Mouse (Mus musculus): ENCODE measurements around the gene Ccdc85b. TPM values are rescaled to one million over a fixed set of nuclear protein-coding genes. Genes with fewer than 3 reads are reported as not detected.

Gene Ccdc85b
- 11.6 and 12.5 TPM in 2 replicates for polyA plus RNA-seq (2015; fragmentation: Nextera tagmentation; extraction: Ambion mirVana)

- Histone ChIP-seq H3K27me3 (ENCODE audit: control insufficient read depth, insufficient read depth, low read length) (no peaks in the 10 kb centered on the region), H3K9ac (ENCODE audit: low read length) (peak within 1 kb of the TSS; percentile 91), H3K4me2 (replicated peaks; ENCODE audit: low read depth) (peak within 1 kb of the TSS; percentile 91), H3K4me3 (ENCODE audit: low read depth, low read length) (peak within 1 kb of the TSS; percentile 82), H3K36me3 (ENCODE audit: control insufficient read depth, insufficient read depth, low read length) (peaks cover 5% of the 10 kb centered on the region), H3K27ac (replicated peaks) (peak within 1 kb of the TSS; percentile 98), H3K9me3 (ENCODE audit: control insufficient read depth, low read length) (no peaks in the 10 kb centered on the region), H3K4me1 (replicated peaks; ENCODE audit: control insufficient read depth, insufficient read depth) (peaks cover 2% of the 10 kb centered on the region; the same call in 1 of the 2 replicates)
- DNase-seq (ENCODE audit: low spot score): no peak
- no peak for ATAC-seq (ENCODE audit: low FRiP score, low TSS enrichment)
- TF ChIP-seq CTCF (IDR thresholded peaks at IDR 0.05; ENCODE audit: low read depth) (no peak), EP300 (optimal IDR thresholded peaks at IDR 0.05) (no peak)
- WGBS: 5% methylated on average over 14 of the region's 14 CpGs
Observed at GRCm38 (mm10) chr19:5457746-5458442, at the start of gene Ccdc85b. Gene Ccdc85b, minus strand, starts transcription at chr19:5457894.

GRCm38 (mm10) chr19:5503687-5504086 lies 46.0 kb upstream of the Ccdc85b start, which contains the start of gene 1700020D05Rik:
Gene 1700020D05Rik, minus strand, starts transcription at chr19:5503787.
- H3K27ac ChIP-seq (replicated peaks): no peak within 1 kb of the TSS
- no peak within 1 kb of the TSS for H3K4me3 ChIP-seq (ENCODE audit: low read depth, low read length)
- TF ChIP-seq EP300 (optimal IDR thresholded peaks at IDR 0.05): no peak
- TF ChIP-seq CTCF (IDR thresholded peaks at IDR 0.05; ENCODE audit: low read depth): no peak
- H3K36me3 ChIP-seq (ENCODE audit: control insufficient read depth, insufficient read depth, low read length): no peaks in the 10 kb centered on the region
- H3K4me1 ChIP-seq (replicated peaks; ENCODE audit: control insufficient read depth, insufficient read depth): no peaks in the 10 kb centered on the region
- 55% methylated on average over 17 of the region's 17 CpGs for WGBS
- H3K9ac ChIP-seq (ENCODE audit: low read length): no peak within 1 kb of the TSS
- H3K27me3 ChIP-seq (ENCODE audit: control insufficient read depth, insufficient read depth, low read length): no peaks in the 10 kb centered on the region
- ATAC-seq (ENCODE audit: low FRiP score, low TSS enrichment): no peak
- H3K4me2 ChIP-seq (replicated peaks; ENCODE audit: low read depth): no peak within 1 kb of the TSS
- H3K9me3 ChIP-seq (ENCODE audit: control insufficient read depth, low read length): no peaks in the 10 kb centered on the region
- DNase-seq (ENCODE audit: low spot score): no peak

- Histone ChIP-seq H3K4me1 (replicated peaks; ENCODE audit: control insufficient read depth, insufficient read depth) (no peaks in the 10 kb centered on the region), H3K27me3 (ENCODE audit: control insufficient read depth, insufficient read depth, low read length) (no peaks in the 10 kb centered on the region), H3K9ac (ENCODE audit: low read length) (no peak overlapping the region), H3K9me3 (ENCODE audit: control insufficient read depth, low read length) (no peaks in the 10 kb centered on the region), H3K36me3 (ENCODE audit: control insufficient read depth, insufficient read depth, low read length) (peaks cover 14% of the 10 kb centered on the region), H3K27ac (replicated peaks) (no peak overlapping the region), H3K4me2 (replicated peaks; ENCODE audit: low read depth) (no peak overlapping the region), H3K4me3 (ENCODE audit: low read depth, low read length) (no peak overlapping the region)
- DNase-seq (ENCODE audit: low spot score) (no peak), ATAC-seq (ENCODE audit: low FRiP score, low TSS enrichment) (no peak)
- WGBS: 81% methylated on average over 2 of the region's 2 CpGs
- no peak for TF ChIP-seq CTCF (IDR thresholded peaks at IDR 0.05; ENCODE audit: low read depth)
Observed at GRCm38 (mm10) chr19:5500330-5500875, 42.7 kb upstream of the Ccdc85b start.

- TF ChIP-seq CTCF (IDR thresholded peaks at IDR 0.05; ENCODE audit: low read depth): no peak
- no peak for TF ChIP-seq EP300 (optimal IDR thresholded peaks at IDR 0.05)
- no peaks in the 10 kb centered on the region for H3K9me3 ChIP-seq (ENCODE audit: control insufficient read depth, low read length)
- 79% methylated on average over 16 of the region's 16 CpGs for WGBS
- no peak overlapping the region for H3K27ac ChIP-seq (replicated peaks)
- H3K27me3 ChIP-seq (ENCODE audit: control insufficient read depth, insufficient read depth, low read length): no peaks in the 10 kb centered on the region
- H3K9ac ChIP-seq (ENCODE audit: low read length): no peak overlapping the region
- ATAC-seq (ENCODE audit: low FRiP score, low TSS enrichment): no peak
- H3K4me2 ChIP-seq (replicated peaks; ENCODE audit: low read depth): no peak overlapping the region
- peaks cover 20% of the 10 kb centered on the region for H3K36me3 ChIP-seq (ENCODE audit: control insufficient read depth, insufficient read depth, low read length)
- no peaks in the 10 kb centered on the region for H3K4me1 ChIP-seq (replicated peaks; ENCODE audit: control insufficient read depth, insufficient read depth)
- no peak overlapping the region for H3K4me3 ChIP-seq (ENCODE audit: low read depth, low read length)
- DNase-seq (ENCODE audit: low spot score): no peak
Observed at GRCm38 (mm10) chr19:5496052-5496370, 38.3 kb upstream of the Ccdc85b start.

- Histone ChIP-seq H3K4me2 (replicated peaks; ENCODE audit: low read depth) (no peak overlapping the region), H3K36me3 (ENCODE audit: control insufficient read depth, insufficient read depth, low read length) (peaks cover 20% of the 10 kb centered on the region), H3K4me3 (ENCODE audit: low read depth, low read length) (no peak overlapping the region), H3K27ac (replicated peaks) (no peak overlapping the region), H3K4me1 (replicated peaks; ENCODE audit: control insufficient read depth, insufficient read depth) (no peaks in the 10 kb centered on the region), H3K9me3 (ENCODE audit: control insufficient read depth, low read length) (no peaks in the 10 kb centered on the region), H3K27me3 (ENCODE audit: control insufficient read depth, insufficient read depth, low read length) (no peaks in the 10 kb centered on the region), H3K9ac (ENCODE audit: low read length) (no peak overlapping the region)
- DNase-seq (ENCODE audit: low spot score) (no peak), ATAC-seq (ENCODE audit: low FRiP score, low TSS enrichment) (no peak)
- TF ChIP-seq CTCF (IDR thresholded peaks at IDR 0.05; ENCODE audit: low read depth) (no peak), EP300 (optimal IDR thresholded peaks at IDR 0.05) (no peak)
- WGBS: 80% methylated on average over 12 of the region's 12 CpGs
Observed at GRCm38 (mm10) chr19:5495353-5496051, 37.8 kb upstream of the Ccdc85b start.

GRCm38 (mm10) chr19:5494314-5494713 lies 36.6 kb upstream of the Ccdc85b start:
- Histone ChIP-seq H3K4me3 (ENCODE audit: low read depth, low read length) (no peak overlapping the region), H3K36me3 (ENCODE audit: control insufficient read depth, insufficient read depth, low read length) (peaks cover 20% of the 10 kb centered on the region), H3K27ac (replicated peaks) (no peak overlapping the region), H3K9me3 (ENCODE audit: control insufficient read depth, low read length) (no peaks in the 10 kb centered on the region), H3K9ac (ENCODE audit: low read length) (no peak overlapping the region), H3K27me3 (ENCODE audit: control insufficient read depth, insufficient read depth, low read length) (no peaks in the 10 kb centered on the region), H3K4me2 (replicated peaks; ENCODE audit: low read depth) (no peak overlapping the region), H3K4me1 (replicated peaks; ENCODE audit: control insufficient read depth, insufficient read depth) (no peaks in the 10 kb centered on the region)
- DNase-seq (ENCODE audit: low spot score) (peak; percentile 23), ATAC-seq (ENCODE audit: low FRiP score, low TSS enrichment) (no peak)
- 76% methylated on average over 3 of the region's 3 CpGs for WGBS
- no peak for TF ChIP-seq CTCF (IDR thresholded peaks at IDR 0.05; ENCODE audit: low read depth)
- TF ChIP-seq EP300 (optimal IDR thresholded peaks at IDR 0.05): no peak
